Mouse (Mus musculus) heart, postnatal 36 days (tissue): ENCODE data around the gene Mrnip. TPM values are rescaled to one million over a fixed set of nuclear protein-coding genes. Genes with fewer than 3 reads are reported as not detected.

Experiments used
- DNase-seq, 2 experiments: peaks; one replicate each; pipeline ENCODE4 v3.0.0; 2021 to 2022
- intact Hi-C: fragments of 180-260 bp; cut with DNase I; formaldehyde crosslinking; loops from one replicate; pipeline ENCODE4 v1.15.1; 2025
- total RNA-seq, 2 experiments: library from RNA; stranded (reverse); gene quantifications; 2 replicates each; pipeline ENCODE4 v1.2.3; 2021

Mrnip gene
- total RNA-seq, 2 experiments from 2014 or later = 1.8 to 2.4 TPM

DNA sequence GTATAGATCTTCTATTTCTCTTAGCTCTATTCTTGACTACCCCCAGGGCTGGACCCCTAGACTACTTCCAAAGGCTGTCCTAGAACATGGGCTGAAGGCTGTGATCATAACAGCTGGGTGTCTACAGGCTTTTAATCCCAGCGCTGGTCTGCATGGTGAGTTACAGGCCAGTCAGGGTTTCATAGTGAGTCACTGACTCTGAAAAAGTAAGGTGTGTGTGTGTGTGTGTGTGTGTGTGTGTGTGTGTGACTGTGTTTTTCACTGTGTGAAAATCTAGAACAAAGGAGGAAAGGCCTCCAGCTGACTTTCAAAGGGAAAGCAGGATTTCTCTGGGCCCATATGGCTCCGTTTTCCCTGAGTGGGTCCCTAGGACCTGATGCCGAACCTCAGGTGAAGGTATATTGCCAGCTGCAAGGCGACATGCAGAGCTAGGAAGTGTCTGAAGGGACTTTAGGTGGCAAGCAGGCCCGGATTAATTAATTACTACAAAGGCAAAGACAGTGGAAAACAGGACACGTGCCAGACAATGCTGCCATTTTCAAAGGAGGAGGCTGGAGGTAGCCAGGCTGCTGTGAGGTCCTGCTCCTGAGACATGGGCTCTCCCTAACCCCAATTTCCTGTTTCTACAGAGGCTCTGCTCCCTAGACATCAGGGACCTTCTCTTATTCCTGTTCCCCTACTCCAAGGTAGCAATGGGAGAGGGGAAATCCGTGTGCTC, 48.5 kb downstream of the Mrnip start:
- intact Hi-C loops = no loop called here
- DNase-seq = no peak

DNA sequence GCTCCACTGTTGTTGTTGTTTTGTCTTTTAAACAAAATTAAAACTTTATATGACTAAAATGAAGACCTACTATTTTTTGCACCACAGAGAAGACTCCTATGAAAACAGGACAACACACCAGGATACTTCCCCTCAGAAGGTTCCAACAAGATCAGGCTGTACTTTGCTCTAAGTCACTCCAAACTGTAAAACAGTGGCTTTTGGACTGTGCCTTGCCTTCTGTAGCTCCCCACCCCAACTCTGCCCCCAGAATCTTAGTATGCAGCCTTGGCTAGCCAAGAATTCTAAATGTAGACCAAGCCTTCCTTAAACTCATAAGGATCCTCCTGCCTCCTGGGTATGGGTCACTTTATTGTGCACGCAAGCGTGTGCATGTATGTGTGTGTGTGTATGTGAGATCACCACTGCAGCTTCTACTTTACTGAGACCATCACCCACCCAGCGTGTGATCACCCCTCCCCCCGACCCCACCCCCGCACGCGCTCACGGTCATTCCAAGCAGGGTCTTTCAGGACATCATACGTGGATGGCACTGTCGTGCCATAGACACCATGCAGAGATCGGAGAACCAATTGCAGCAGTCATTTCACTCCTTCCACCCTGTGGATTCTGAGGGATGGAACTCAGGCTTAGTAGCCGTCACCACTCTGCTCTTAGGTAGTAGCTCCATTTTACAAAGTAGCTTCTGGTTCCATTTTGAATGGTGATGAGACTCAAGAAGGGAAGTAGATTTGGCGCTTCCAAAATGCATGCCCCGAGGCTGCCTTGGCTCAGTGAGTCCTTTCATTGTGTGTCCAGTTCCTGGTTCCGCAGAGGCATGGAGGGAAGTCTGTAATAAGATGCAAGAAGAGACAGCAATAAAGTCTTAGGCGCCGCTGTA, 49.8 kb downstream of the Mrnip start:
- DNase-seq = no peak
- intact Hi-C loops = loop anchor here (2.0 kb wide), 3 partner anchors 13 to 61 kb away; partner anchors contain the start of genes Mgat4b, Mrnip and Sqstm1

DNA sequence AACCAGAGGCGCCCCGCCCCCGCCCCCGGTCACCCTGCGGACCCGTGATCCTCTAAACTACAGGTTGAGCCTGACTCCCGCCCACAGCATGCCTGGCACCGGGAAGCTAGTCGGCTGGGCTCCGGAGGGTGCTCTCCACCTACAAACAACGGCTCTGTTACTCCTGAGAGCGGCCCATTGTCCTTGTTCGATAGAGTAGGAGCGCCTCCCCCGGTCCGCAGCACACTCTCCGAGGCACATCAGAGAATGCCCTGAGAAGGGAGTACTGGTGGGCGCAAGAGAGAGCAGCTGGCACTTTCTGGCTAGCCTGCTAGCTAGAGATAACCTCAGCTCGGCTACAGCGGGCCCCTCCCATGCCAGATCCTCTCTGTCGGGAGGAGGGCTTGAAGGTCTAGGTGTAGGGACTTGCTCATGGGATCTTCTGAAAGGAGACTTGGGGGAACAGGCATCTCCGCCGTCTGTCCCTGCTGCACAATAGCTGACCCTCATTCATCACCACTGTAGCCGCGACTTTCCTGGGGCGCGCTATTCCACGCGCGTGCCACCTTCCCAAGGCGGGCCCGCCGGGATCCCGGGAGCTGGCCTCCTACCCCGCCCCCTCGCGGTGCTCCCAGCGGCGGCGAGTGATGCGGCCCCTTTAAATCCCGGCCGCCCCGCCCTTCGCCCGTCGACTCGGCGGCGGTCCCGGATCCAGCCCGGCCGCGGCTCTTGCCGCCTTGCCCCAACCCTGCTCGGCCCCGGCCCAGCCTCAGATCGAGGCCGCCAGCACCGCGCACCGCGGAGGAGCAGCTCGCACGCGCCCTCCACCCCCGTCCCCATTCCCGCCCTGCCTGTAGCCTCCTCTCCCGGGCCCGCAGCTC, 50.7 kb downstream of the Mrnip start:
- DNase-seq = peak; percentile 91 to 92
- intact Hi-C loops = loop anchor here (2.0 kb wide), 3 partner anchors 14 to 62 kb away; partner anchors contain the start of genes Mgat4b, Mrnip and Sqstm1

DNA sequence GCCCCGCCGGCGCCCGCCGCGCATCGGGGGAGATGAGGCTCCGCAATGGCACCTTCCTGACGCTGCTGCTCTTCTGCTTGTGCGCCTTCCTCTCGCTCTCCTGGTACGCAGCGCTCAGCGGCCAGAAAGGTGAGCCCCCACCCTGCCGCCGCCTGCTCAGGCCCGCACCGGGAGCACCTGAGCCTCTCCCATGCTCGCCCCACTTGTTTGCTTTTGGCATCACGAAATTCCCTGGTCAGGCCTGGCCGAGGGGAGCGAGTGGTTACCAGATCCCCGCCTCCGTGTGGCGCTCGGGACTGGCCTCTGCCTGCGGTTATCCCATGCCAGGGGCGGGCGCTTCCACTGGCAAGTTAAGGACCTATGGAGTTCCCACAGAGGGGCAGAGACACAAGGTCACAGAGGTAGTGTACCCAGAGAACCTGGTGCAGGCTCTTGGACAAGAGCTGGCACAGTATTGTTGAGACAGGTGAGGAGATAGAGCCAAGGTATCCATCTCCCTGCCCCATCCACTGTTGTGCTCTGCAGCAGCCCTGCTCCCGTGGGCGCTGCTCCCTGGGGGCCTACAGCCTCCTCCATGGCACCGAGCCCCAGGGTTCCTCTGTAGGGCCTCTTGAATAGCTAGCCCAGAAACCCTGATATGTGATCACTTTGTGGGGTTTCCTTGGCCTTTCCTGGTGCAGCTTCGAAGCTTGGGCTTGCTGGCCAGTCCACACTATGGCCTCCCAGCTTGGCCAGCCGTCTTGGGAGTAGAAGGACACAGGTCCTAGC, 51.6 kb downstream of the Mrnip start:
- intact Hi-C loops = loop anchor here (2.0 kb wide), 3 partner anchors 15 to 63 kb away; partner anchors contain the start of genes Mgat4b, Mrnip and Sqstm1
- DNase-seq = peak in 1 of 2 experiments; percentile 43

DNA sequence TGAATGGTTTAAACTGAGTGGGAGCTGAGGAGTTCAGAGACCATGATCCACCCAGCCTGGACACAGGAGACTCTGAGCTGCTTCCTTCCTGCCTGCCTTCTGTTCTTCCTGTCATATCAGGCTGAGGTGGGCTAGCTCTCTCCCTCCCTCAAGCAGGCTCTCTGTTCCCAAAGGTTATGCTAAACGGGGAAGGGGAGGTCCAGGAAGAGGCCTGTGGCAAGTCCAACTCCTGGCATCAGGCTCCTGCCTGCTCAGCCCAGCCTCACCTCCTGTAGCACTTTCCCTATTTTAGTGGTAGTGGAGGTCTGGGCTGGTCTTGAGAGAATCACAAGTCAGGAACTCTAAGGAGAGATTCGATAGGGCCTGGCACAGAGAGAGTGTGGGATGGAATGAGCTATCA, 52.2 kb downstream of the Mrnip start:
- intact Hi-C loops = no loop called here

DNA sequence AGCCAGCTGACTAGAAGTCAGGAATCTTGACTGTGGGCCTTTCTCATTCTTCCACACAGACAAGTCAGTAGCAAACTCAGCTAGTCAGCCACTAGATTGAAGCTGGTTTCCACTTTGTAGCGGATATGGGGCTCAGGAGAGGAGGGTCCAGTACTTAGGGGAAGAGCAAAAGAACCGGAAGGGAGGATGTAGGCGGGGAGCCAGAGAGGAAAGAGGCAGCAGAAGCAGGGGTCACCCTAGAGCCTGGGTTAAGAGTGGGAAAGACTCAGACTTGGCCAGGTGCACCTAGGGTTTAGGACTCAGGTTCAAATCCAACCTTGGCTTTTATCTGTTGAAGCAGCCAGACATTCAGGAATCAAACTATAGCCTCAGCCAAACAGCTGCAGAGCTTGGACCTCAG, 53.0 kb downstream of the Mrnip start:
- DNase-seq = no peak
- intact Hi-C loops = no loop called here

More for the DNA sequence above, 52.2 kb downstream of the Mrnip start:
- DNase-seq = no peak

DNA sequence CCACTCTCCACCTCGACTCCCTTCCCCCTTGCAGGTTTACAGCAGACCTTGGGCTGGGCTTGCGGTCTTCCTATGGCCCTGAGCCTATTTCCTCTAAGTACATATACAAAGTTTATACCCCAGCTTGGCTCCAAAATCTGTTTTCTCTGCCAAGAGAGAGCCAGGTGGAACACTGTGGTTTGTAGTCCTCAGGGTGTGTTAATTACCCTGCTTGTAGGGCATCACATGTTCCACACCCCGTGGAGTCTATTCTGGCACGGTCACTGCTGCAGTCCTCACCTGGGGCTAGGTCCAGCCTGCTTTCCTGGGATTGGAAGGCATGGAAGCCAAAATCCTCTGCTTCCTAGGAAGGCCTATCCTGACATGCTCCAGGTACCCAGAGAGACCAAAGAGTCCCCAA, 53.5 kb downstream of the Mrnip start:
- intact Hi-C loops = no loop called here
- no peak for DNase-seq

DNA sequence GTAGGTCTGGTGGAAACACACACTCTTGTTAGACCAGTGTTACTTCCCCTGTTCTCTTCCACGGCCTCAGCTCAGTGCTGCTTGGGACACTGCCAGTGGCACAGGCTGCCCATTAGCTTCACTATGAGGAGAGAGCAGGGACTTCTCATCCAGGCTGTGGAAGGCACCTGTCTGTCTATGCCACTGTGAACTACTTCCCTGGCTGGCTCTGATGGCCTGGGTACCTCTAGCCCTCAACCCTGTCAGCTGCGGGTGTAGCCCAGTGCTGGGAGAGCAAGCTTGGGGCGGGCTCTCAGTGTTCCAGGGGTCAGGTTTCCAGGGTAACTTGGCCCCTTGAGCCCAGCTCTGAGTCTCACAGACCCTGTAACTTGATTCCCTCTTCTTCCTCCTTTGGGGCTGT, 54.5 kb downstream of the Mrnip start:
- intact Hi-C loops = no loop called here
- no peak for DNase-seq

DNA sequence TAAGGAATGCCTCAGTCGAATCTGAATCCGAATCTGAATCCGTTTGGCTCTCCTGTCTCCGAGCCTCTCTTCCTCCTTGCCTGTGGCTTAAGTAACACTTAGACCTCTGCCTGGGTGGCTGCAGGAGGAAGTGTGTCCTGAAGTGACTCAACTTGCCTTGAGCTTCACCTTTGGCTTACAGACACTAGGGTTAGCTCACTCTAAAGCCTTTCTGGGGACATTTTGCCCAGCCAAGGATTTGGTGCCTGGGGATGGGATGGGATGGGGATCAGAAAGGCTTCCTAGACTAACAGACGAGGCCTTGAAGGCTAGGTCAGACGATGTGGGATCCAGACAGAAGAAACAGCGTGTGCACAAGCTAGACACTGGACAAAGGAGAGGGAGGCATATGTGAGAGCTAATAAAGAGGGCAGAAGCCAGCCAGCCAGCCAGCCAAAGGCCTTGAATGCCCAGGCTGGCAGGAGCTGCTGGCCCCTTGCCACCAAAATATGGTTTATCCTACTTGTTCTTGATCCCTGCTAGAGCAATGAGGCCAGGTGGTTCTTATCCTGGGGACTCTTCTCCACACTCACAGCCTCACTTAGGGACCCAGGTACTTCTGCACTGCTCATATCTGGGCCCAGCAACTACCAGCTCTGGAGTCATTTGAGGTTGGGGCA, 55.1 kb downstream of the Mrnip start:
- intact Hi-C loops = no loop called here
- no peak for DNase-seq

DNA sequence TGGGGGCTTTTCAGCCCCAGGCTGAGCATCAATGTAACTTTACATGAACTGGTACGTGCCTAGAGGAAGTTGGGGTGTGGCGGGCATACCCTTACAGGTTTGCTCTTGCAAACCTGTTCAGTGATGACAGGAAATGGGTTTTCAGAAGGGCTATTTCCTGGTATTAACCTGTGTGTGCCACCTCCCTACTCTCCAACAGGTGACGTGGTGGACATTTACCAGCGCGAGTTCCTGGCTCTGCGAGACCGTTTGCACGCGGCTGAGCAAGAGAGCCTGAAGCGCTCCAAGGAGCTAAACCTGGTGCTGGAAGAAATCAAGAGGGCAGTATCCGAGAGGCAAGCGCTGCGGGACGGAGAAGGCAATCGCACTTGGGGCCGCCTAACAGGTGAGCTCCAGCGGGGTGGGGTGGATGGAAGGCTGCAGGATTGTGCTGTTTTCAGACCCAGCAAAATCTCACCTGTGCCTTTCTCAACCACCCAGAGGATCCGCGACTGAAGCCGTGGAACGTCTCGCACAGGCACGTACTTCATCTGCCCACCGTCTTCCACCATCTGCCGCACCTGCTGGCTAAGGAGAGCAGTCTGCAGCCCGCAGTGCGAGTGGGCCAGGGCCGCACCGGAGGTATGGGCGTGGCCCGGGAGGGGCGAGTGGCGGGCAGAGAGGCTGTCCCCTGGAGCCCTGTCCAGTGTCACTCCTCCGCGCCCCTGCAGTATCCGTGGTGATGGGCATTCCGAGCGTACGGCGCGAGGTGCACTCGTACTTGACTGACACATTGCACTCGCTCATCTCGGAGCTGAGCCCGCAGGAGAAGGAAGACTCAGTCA, 56.4 kb downstream of the Mrnip start:
- no peak for DNase-seq
- intact Hi-C loops = loop anchor here (10.0 kb wide), 1 partner anchor 246 kb away; no protein-coding TSS in a partner anchor

DNA sequence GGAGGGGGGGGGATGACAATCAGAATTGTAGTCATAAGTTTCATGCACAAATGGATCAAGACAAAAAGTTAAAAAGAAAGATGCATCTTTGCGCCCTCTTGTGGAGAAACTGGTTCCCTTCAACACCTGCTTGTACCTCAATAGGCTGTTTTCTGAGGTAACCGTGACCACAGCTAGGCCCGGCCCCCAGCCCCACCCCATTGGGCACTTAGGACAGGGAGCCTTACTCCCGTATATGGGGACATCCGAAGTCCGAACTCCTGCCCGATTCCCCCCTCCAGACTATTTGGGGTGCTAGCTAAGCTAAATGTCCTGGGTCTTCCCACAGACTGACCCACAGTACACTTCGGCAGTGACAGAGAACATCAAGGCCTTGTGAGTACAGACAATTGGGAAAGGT, 57.2 kb downstream of the Mrnip start:
- intact Hi-C loops = loop anchor here (10.0 kb wide), 1 partner anchor 247 kb away; no protein-coding TSS in a partner anchor
- peak in 1 of 2 experiments; percentile 54 for DNase-seq

DNA sequence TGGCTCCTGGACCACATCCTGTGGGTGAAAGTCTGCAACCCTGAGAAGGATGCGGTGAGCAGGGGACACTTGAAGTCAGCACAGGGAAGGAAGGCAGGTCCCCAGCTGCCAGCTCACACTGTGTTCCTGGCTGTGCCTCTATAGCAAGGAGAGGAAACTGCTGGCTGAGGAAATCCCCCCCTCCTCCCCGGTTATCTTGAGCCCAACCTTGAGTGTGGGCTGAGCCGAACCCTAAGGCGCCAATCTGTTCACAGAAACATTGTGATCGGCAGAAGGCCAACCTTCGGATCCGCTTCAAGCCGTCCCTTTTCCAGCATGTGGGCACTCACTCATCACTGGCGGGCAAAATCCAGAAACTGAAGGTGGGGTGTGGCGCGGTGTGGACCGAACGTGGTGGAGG, 58.8 kb downstream of the Mrnip start:
- no peak for DNase-seq
- intact Hi-C loops = loop anchor here (10.0 kb wide), 1 partner anchor 248 kb away; no protein-coding TSS in a partner anchor

DNA sequence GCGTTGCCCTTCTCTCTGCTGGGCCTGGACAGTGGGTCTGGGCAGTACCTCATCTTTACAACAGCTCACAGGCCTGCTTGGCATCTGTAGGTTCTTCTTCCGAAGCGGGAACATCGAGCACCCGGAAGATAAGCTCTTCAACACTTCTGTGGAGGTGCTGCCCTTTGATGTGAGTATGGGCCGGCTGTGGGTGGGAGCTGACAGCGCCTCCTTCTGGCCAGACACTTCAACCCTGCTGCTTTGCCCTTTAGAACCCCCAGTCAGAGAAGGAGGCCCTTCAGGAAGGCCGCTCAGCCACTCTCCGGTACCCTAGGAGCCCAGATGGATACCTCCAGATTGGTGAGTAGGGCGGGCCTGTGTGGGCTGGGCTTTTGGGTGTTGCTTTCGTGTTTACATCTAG, 59.7 kb downstream of the Mrnip start:
- no peak for DNase-seq
- intact Hi-C loops = loop anchor here (10.0 kb wide), 1 partner anchor 249 kb away; no protein-coding TSS in a partner anchor

DNA sequence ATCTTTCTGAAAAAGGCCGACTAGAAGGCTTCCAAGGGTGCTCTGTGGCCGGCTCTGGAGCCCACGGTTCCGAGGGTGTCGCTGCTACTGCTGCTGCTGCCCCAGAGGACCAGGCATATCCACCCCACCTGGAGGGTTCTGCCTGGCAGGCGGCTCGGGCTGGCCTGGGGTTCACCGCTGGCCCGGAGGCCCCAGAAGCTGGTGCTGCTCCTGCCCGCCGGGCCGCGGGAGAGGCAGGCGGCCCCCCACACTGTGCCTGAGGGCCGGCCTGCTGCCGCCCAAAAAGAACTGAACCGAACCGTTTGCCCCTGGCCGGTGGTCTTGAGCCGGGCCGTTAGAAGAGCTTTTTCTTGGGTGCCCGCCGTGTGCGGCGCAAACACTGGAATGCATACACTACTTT, 60.4 kb downstream of the Mrnip start:
- intact Hi-C loops = loop anchor here (10.0 kb wide), 1 partner anchor 250 kb away; no protein-coding TSS in a partner anchor
- DNase-seq = no peak

DNA sequence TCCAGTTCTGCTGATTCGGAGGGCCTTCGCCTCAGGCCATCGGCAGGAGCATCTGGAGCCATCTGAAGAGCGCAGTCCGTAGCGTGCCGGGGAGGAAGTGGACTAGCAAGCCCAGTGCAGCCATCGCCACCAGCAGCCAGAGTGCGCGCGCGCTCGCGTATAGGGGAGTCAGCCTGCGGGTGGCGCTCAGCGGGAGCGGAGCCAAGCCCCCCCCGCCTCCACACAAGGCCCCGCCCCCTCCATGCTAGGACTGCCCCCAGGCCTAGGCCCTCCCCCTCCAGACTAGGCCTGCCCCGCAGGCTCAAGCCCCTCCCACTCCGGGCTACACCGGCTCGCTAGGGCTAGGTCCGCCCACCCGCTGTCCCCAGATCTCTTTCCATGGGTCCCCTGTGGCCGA, 62.3 kb downstream of the Mrnip start:
- peak; percentile 86 to 88 for DNase-seq
- intact Hi-C loops = loop anchor here (2.0 to 10.0 kb wide), 3 partner anchors 56 to 252 kb away; partner anchors contain the start of gene Maml1

DNA sequence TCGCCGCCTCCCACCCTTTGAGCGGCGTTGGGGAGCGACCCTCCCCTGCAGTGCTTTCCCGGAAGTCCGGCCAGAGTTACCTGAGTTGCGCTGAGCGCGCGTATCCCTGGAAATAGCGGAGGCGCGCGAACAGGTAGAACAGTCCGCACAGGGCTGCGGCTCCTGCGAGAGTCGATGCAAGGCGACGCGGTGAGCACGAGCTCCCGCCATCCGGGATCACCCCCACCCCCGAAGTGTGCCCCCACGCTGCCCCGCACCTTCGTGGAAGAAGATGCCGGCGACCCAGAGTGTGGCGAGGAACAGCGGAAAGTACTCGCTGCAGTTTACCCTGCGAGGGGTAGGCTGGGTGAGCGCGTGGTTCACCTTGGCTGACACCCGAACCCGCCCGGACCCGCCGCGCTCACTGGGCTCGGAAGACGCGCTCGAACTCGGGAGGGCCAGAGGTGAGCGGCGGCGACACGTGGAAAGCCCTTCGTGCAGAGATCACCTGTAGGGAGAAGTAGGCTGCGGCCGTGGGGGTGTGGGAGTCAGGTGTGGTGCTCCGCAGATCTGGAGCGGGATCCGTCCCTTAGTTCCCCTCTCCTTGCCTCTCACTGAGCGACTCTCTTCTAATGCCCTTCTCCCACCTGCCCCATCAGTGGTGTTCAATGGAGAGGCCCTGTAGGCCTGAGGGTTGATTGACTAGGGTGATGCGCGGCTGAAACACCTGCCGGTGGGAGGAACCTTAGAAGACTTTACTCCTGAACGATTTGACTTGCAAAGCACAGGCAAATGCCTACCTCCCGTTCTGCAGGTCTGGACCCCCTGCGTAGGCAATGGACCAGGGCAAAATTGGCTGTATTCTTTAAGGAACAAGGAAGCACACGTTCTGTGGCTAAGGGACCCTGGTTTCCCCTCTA, 62.9 kb downstream of the Mrnip start:
- no peak for DNase-seq
- intact Hi-C loops = loop anchor here (2.0 to 10.0 kb wide), 3 partner anchors 56 to 252 kb away; partner anchors contain the start of gene Maml1

DNA sequence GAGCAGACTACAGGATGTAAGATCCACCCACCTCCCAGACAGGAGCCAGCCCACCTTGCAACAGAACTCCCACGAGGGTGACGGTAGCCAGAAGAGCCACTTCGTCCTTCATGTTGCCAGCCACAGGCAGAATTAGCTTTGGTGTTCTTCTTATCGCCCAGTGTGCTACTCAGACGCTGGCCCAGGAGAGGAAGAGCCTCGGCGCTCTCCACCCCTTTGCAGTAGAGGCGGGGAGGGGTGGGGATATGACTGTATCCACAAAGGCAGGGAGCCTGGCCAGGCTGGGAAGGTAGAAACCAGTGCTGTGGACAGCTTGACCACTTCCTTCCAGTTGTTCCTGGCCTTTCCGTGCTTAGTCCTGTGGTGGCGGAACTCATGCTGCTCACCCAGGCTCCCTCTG, 64.1 kb downstream of the Mrnip start, which contains the start of gene Ltc4s:
Ltc4s (minus strand) TSS at position 293 of the 400 bp plus-strand sequence.
- intact Hi-C loops = loop anchor here (2.0 to 10.0 kb wide), 2 partner anchors 24 to 254 kb away; no protein-coding TSS in a partner anchor
- peak in 1 of 2 experiments; percentile 46 for DNase-seq
